Mouse (Mus musculus): ENCODE results near the gene Teddm2.

- peak; percentile 90 for TF ChIP-seq CTCF (IDR thresholded peaks at IDR 0.05; ENCODE audit: extremely low read depth, insufficient read depth, low read length)
- no peak for TF ChIP-seq POLR2A (IDR thresholded peaks at IDR 0.05; ENCODE audit: extremely low read depth, insufficient read depth, low read length)
These were observed 5.0 kb downstream of the Teddm2 start for GRCm38 (mm10) chr1:153894979-153895378.

Data from cortical plate, adult 2 months (tissue).